Mouse (Mus musculus) forebrain, embryonic 16.5 days (tissue): Measurements from ENCODE around the gene Tmem107. TPM values are rescaled to one million over a fixed set of nuclear protein-coding genes. Genes with fewer than 3 reads are reported as not detected.
"Not testable (repeated sequence)": the region's sequence is repeated elsewhere in the genome, so short reads cannot be mapped to it uniquely, and the experiment has no call there.

Experiments used
- ATAC-seq: fragments of 200-750 bp; cut with Nextera tagmentation; 2 replicates; pipeline ENCODE4 v1.8.0; 2017; ENCODE audit warnings: mild to moderate bottlenecking, moderate library complexity
- H3K27ac ChIP-seq: fragments of 300-500 bp; sonication (generic); 2 replicates; pipeline ENCODE4 v1.5.1; 2014; ENCODE audit warnings: low read length, control low read depth
- H3K27me3 ChIP-seq: fragments of 300-500 bp; sonication (generic); replicated peaks from 2 replicates; pipeline ENCODE4 v1.6.1; 2014; ENCODE audit warnings: low read length; ENCODE audit not compliant: control insufficient read depth, insufficient read depth
- H3K36me3 ChIP-seq: fragments of 300-500 bp; sonication (generic); 2 replicates; pipeline ENCODE4 v1.6.1; 2014; ENCODE audit not compliant: control insufficient read depth, insufficient read depth
- H3K4me1 ChIP-seq: fragments of 300-500 bp; sonication (generic); replicated peaks from 2 replicates; pipeline ENCODE4 v1.6.1; 2014; ENCODE audit warnings: low read length; ENCODE audit not compliant: control insufficient read depth, insufficient read depth
- H3K4me2 ChIP-seq: fragments of 300-500 bp; sonication (generic); 2 replicates; pipeline ENCODE4 v1.6.1; 2014; ENCODE audit warnings: mild to moderate bottlenecking, low read length, control low read depth
- H3K4me3 ChIP-seq: fragments of 300-500 bp; sonication (generic); replicated peaks from 2 replicates; pipeline ENCODE4 v1.5.1; 2014; ENCODE audit warnings: mild to moderate bottlenecking, low read length, control low read depth
- H3K9ac ChIP-seq: fragments of 300-500 bp; sonication (generic); replicated peaks from 2 replicates; pipeline ENCODE4 v1.6.1; 2014; ENCODE audit warnings: low read depth, low read length, control low read depth
- H3K9me3 ChIP-seq: fragments of 300-500 bp; sonication (generic); 2 replicates; pipeline ENCODE4 v1.6.1; 2016; ENCODE audit warnings: low read length; ENCODE audit not compliant: control insufficient read depth
- WGBS: fragments of 180-500 bp; shearing (Covaris S2); extraction: QIAGEN DNeasy Blood & Tissue Kit; methylation state at CpG from one replicate; pipeline ENCODE4 v1.1.7; 2014; 5-methylcytosine and 5-hydroxymethylcytosine counted together
- polyA plus RNA-seq: library from polyadenylated mRNA; unstranded; fragments of >200 nt; fragmentation: Nextera tagmentation; extraction: Ambion mirVana; gene quantifications from 2 replicates; pipeline ENCODE4 v1.2.1, GENCODE M21; 2015

Gene Tmem107
- polyA plus RNA-seq, 1 experiment from 2014 or later: 48.4 TPM

GRCm38 (mm10) chr11:69088103-69088855 lies 17.7 kb downstream of the Tmem107 start, which contains the start of gene Vamp2:
Vamp2 (plus strand) TSS chr11:69088490.
- WGBS: 1% methylated on average over 53 of the region's 67 CpGs
- H3K4me3 ChIP-seq: peak within 1 kb of the TSS; percentile 99
- H3K9ac ChIP-seq: peak within 1 kb of the TSS; percentile 100
- no peaks in the 10 kb centered on the region for H3K27me3 ChIP-seq
- peaks cover 34% of the 10 kb centered on the region for H3K4me1 ChIP-seq
- H3K9me3 ChIP-seq: no peaks in the 10 kb centered on the region
- 0 out of 2 replicates have a peak, but pooled peaks cover 2% of the 10 kb centered on the region for H3K36me3 ChIP-seq
- peak within 1 kb of the TSS; percentile 98 for H3K4me2 ChIP-seq
- ATAC-seq: peak; percentile 90
- H3K27ac ChIP-seq: peak within 1 kb of the TSS; percentile 94

GRCm38 (mm10) chr11:69088856-69089615 lies 18.4 kb downstream of the Tmem107 start:
- Histone ChIP-seq H3K36me3 (0 out of 2 replicates have a peak, but pooled peaks cover 2% of the 10 kb centered on the region), H3K4me1 (peaks cover 34% of the 10 kb centered on the region), H3K9me3 (no peaks in the 10 kb centered on the region), H3K27me3 (no peaks in the 10 kb centered on the region), H3K4me2 (peak overlapping the region; percentile 98), H3K4me3 (peak overlapping the region; percentile 99), H3K9ac (peak overlapping the region; percentile 100), H3K27ac (peak overlapping the region; percentile 94)
- ATAC-seq: peak; percentile 2; the same call in 1 of the 2 replicates
- WGBS: 11% methylated on average over 25 of the region's 25 CpGs

- Histone ChIP-seq H3K4me2 (peak overlapping the region; percentile 98), H3K36me3 (0 out of 2 replicates have a peak, but pooled peaks cover 2% of the 10 kb centered on the region), H3K27ac (no peak overlapping the region), H3K27me3 (no peaks in the 10 kb centered on the region), H3K9me3 (no peaks in the 10 kb centered on the region), H3K4me1 (peaks cover 38% of the 10 kb centered on the region), H3K9ac (peak overlapping the region; percentile 100), H3K4me3 (peak overlapping the region; percentile 99)
- ATAC-seq: no peak
- WGBS: 89% methylated on average over 12 of the region's 12 CpGs
Observed at GRCm38 (mm10) chr11:69089616-69090290, 19.1 kb downstream of the Tmem107 start.

- 68% methylated on average over 4 of the region's 6 CpGs for WGBS
- Histone ChIP-seq H3K4me3 (no peak overlapping the region), H3K27me3 (no peaks in the 10 kb centered on the region), H3K9ac (peak overlapping the region; percentile 13; the same call in 1 of the 2 replicates), H3K9me3 (no peaks in the 10 kb centered on the region), H3K4me2 (peak overlapping the region; percentile 98), H3K4me1 (peaks cover 40% of the 10 kb centered on the region), H3K36me3 (0 out of 2 replicates have a peak, but pooled peaks cover 2% of the 10 kb centered on the region), H3K27ac (no peak overlapping the region)
- no peak for ATAC-seq
Observed at GRCm38 (mm10) chr11:69090367-69090766, 19.8 kb downstream of the Tmem107 start.

- Histone ChIP-seq H3K4me1 (peaks cover 52% of the 10 kb centered on the region), H3K4me3 (no peak overlapping the region), H3K9me3 (no peaks in the 10 kb centered on the region), H3K27ac (no peak overlapping the region), H3K36me3 (0 out of 2 replicates have a peak, but pooled peaks cover 2% of the 10 kb centered on the region), H3K4me2 (no peak overlapping the region), H3K9ac (no peak overlapping the region), H3K27me3 (no peaks in the 10 kb centered on the region)
- ATAC-seq: no peak
- 67% methylated on average over 7 of the region's 7 CpGs for WGBS
Observed at GRCm38 (mm10) chr11:69091566-69092385, 21.2 kb downstream of the Tmem107 start.

- no peak overlapping the region for H3K27ac ChIP-seq
- H3K4me2 ChIP-seq: no peak overlapping the region
- no peaks in the 10 kb centered on the region for H3K27me3 ChIP-seq
- ATAC-seq: no peak
- H3K4me1 ChIP-seq: peaks cover 58% of the 10 kb centered on the region
- H3K9ac ChIP-seq: no peak overlapping the region
- 0% methylated on average over 3 of the region's 3 CpGs for whole genome bisulfite sequencing
- H3K9me3 ChIP-seq: no peaks in the 10 kb centered on the region
- H3K4me3 ChIP-seq: no peak overlapping the region
- 0 out of 2 replicates have a peak, but pooled peaks cover 2% of the 10 kb centered on the region for H3K36me3 ChIP-seq
Observed at GRCm38 (mm10) chr11:69092386-69092751, 21.8 kb downstream of the Tmem107 start.

GRCm38 (mm10) chr11:69092871-69093270 lies 22.3 kb downstream of the Tmem107 start:
- no peak overlapping the region for H3K9ac ChIP-seq
- no peaks in the 10 kb centered on the region for H3K9me3 ChIP-seq
- H3K36me3 ChIP-seq: 0 out of 2 replicates have a peak, but pooled peaks cover 2% of the 10 kb centered on the region
- 84% methylated on average over 4 of the region's 4 CpGs for WGBS
- H3K4me3 ChIP-seq: no peak overlapping the region
- no peak overlapping the region for H3K27ac ChIP-seq
- peaks cover 62% of the 10 kb centered on the region for H3K4me1 ChIP-seq
- ATAC-seq: no peak
- H3K27me3 ChIP-seq: no peaks in the 10 kb centered on the region
- H3K4me2 ChIP-seq: no peak overlapping the region

- not testable (repeated sequence) for ATAC-seq, H3K4me2 ChIP-seq
- WGBS: 90% methylated on average over 7 of the region's 7 CpGs
Observed at GRCm38 (mm10) chr11:69093856-69094255, 23.2 kb downstream of the Tmem107 start.

More at GRCm38 (mm10) chr11:69093856-69094255, 23.2 kb downstream of the Tmem107 start:
- not testable (repeated sequence) for H3K4me3 ChIP-seq, H3K27ac ChIP-seq, H3K36me3 ChIP-seq, H3K9ac ChIP-seq, H3K9me3 ChIP-seq, H3K27me3 ChIP-seq
- H3K4me1 ChIP-seq: peaks cover 69% of the 10 kb centered on the region
